Mouse (Mus musculus): ENCODE measurements around the gene Psmd5. TPM values are rescaled to one million over a fixed set of nuclear protein-coding genes. Genes with fewer than 3 reads are reported as not detected.

Gene Psmd5
- total RNA-seq (2017) = 18.7 to 33.4 TPM (median 20.4 TPM) in 3 replicates

DNA sequence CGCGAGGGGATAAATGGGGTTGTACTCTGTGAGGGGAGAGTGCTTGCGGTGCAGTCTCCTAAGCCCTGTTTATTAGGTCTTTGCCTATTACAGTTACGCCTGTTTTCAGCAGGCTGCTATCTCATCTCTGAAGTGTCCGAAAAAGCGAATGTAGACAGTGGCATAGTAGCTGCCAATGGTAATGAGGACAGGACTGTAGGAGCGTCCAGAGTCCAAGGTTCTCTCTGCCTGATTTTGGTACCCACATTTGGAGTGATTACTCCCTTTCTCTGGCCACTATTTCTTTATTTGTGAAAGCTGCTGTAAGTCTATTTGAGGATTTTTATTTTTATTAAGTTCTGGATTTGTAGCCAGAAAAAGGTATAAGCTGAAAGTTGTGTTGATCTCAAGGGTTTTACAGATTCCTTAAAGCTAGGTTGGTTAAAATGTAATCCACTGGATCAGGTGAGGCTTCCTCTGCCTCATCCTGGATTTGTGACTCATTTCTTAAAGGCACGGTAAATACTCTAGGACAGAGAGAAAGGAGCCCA, at the start of gene Psmd5:
Gene Psmd5 (minus strand): TSS at position 153 of the 530 bp plus-strand sequence.
- no peak for ATAC-seq (replicated peaks; ENCODE audit: insufficient number of reproducible peaks, low FRiP score, low TSS enrichment, poor library complexity, severe bottlenecking)

- ATAC-seq (replicated peaks; ENCODE audit: insufficient number of reproducible peaks, low FRiP score, low TSS enrichment, poor library complexity, severe bottlenecking) = no peak
These were observed 48.0 kb upstream of the Psmd5 start for GRCm38 (mm10) chr2:34922729-34923128.

DNA sequence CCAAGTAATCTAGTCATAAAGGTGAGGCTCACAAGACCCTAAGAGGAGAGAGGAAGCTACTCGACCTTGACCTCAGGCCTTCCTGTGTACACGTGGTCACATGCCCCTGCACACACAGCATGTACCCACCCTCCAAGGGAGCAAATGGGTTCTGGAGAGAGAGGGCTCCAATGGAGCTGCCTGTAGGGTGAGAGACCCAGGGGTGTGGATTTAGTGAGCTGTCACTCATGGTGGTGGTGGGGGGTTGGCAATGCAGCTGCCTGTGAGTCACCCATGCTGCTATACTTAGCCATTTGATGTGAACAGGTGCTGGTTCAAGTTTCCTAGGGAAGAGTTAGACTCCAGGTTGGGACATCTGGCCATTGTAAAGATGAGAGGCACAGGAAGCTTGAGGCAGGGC, 45.4 kb upstream of the Psmd5 start:
- no peak for ATAC-seq (replicated peaks; ENCODE audit: insufficient number of reproducible peaks, low FRiP score, low TSS enrichment, poor library complexity, severe bottlenecking)

- no peak for ATAC-seq (replicated peaks; ENCODE audit: insufficient number of reproducible peaks, low FRiP score, low TSS enrichment, poor library complexity, severe bottlenecking)
These were observed 40.3 kb upstream of the Psmd5 start for GRCm38 (mm10) chr2:34915103-34915502.

DNA sequence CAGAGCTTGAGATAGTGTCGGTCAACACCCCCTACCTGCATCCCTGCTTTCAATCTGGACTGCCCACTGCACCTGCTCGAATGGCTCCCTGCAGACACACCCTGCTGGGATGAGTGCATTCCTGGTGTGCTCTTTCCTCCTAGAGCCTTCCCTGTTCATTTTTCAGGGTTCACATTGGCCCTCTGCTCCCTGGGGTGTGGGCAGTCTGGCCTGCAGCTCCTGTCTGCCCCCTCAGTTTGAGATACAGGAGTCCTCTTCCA, 40.0 kb upstream of the Psmd5 start:
- no peak for ATAC-seq (replicated peaks; ENCODE audit: insufficient number of reproducible peaks, low FRiP score, low TSS enrichment, poor library complexity, severe bottlenecking)

GRCm38 (mm10) chr2:34914069-34914822, 39.5 kb upstream of the Psmd5 start:
- ATAC-seq (replicated peaks; ENCODE audit: insufficient number of reproducible peaks, low FRiP score, low TSS enrichment, poor library complexity, severe bottlenecking) = no peak

- ATAC-seq (replicated peaks; ENCODE audit: insufficient number of reproducible peaks, low FRiP score, low TSS enrichment, poor library complexity, severe bottlenecking) = peak; percentile 22; the same call in 1 of the 2 replicates
These were observed 38.7 kb upstream of the Psmd5 start, which contains the start of gene Phf19 for GRCm38 (mm10) chr2:34913218-34914068. TSS of gene Phf19 (minus strand) at chr2:34914026.

- ATAC-seq (replicated peaks; ENCODE audit: insufficient number of reproducible peaks, low FRiP score, low TSS enrichment, poor library complexity, severe bottlenecking) = no peak
These were observed 37.8 kb upstream of the Psmd5 start for GRCm38 (mm10) chr2:34912613-34913012.

DNA sequence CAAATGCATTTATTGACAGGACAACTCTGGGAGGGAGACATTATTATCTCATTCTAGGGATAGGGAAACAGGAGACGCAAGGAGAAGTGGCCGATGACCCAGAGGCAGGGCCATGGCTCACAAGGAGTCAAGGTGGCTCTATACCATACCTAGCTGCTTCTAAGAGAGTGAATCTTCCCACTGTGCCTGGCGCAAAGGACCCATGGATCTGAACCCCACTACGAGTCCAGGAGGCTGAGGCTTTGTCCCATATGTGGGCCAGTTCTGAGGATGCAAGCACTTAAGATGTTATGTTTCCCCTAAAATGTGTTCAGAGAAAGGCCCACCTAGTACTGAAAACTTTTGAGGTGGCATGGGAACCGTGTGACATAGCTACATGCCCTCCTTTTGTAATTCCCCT, 37.1 kb upstream of the Psmd5 start:
- no peak for ATAC-seq (replicated peaks; ENCODE audit: insufficient number of reproducible peaks, low FRiP score, low TSS enrichment, poor library complexity, severe bottlenecking)

DNA sequence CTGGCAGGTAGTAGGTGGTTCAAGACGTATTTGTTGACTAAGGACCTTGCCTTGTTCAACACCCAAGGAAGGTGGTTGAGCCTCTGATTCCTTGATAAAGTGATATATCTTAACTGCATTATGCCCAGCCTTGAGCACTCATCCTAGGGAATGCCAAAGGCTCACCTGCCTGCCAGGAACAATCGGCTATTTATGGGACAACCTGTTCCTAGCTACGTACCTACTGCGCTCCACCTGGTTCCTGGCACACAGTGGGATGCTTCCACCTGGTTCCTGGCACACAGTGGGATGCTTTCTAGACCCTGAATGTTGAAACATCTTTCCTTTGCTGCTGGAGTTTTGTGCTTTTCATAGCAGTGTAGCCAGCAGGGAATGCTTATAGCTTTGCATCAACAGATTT, 35.0 kb upstream of the Psmd5 start:
- no peak for ATAC-seq (replicated peaks; ENCODE audit: insufficient number of reproducible peaks, low FRiP score, low TSS enrichment, poor library complexity, severe bottlenecking)

- ATAC-seq (replicated peaks; ENCODE audit: insufficient number of reproducible peaks, low FRiP score, low TSS enrichment, poor library complexity, severe bottlenecking) = peak; percentile 37
These were observed 32.3 kb upstream of the Psmd5 start for GRCm38 (mm10) chr2:34906861-34907604.

DNA sequence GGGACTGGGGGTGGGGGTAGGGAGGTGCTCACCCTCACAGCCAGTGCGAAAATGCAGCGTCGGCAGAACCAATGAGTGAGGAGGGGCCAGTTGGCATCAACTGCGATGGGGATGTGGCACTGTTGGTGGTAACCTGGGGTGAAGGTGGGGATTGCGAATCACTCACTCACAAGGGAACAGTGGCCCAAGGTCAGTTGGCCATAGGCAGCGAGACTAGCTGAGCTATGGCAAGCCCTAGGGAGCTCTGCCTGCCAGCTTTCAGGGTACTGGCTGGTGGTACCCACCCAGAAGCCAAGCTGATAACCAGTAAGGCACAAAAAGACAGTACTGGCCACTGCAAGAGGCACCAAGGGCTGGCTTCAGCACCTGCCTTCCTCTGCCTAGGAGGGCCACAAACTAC, 31.7 kb upstream of the Psmd5 start:
- ATAC-seq (replicated peaks; ENCODE audit: insufficient number of reproducible peaks, low FRiP score, low TSS enrichment, poor library complexity, severe bottlenecking) = no peak

DNA sequence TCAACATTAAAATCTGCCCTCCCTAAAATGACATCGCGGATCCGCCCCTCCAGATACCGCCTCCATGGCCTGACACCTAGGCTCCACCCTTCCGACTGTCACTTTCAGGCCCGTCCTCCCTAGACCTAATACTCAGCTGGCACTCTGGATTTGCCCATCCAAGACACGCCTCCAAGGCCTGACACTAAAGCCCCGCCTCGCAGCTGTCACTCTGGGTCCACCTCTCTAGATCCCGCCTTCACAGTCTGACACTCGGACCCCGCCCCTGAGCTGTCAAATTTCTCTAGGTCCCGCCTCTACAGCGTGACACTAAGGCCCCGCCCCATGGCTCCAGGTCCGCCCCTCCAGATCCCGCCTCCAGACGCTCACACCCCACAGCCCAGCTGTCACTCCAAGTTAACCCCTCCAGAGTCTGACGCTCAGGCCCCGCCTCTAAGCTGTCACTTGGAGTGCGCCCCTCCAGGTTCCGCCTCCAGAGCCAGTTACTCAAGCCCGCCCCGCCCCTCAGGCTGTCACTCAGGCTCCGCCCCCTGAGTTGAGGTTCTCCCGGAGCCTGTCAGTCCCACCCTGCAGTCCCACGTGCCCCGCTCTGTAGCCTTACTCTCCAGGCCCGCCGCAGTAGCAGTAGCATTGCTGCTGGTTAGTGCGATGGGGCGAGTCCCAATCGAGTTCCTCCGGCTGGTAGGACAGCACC, 30.2 kb upstream of the Psmd5 start:
- peak; percentile 87 for ATAC-seq (replicated peaks; ENCODE audit: insufficient number of reproducible peaks, low FRiP score, low TSS enrichment, poor library complexity, severe bottlenecking)

DNA sequence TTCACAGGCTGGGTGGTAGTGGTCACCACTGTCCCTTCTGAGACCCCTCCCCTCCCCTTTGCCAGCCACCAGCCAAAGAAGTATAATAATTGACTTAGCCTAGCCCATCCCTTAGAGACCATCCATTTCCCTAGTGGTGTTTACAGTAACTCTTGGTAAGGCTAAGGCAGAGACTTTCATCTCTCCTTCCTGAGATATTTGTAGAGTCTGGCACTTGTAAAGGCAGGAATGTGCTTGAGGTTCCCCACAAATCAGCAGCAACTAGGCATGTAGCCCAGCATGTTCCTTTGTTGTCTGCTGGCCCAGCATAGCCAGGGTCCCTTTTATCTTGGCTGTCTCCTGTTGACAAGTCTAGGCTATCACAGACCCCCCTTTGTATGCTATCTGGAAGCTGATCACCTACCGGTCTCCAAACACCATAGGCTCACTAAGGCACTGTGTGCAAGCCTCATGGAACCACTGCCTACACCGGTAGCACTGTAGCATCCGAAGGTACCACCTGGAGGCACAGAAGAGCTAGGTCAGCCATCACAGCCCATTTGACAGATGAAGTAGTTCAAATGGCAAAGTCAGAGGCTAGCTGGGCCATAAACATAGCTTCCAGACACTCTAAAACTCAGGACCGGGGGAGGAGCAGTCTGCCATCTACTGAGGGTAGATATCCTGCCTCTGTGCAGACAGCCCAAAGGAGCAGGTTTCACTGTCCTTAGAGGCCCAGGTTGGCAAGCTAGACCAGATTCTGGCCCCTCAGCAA, 29.1 kb upstream of the Psmd5 start:
- no peak for ATAC-seq (replicated peaks; ENCODE audit: insufficient number of reproducible peaks, low FRiP score, low TSS enrichment, poor library complexity, severe bottlenecking)

DNA sequence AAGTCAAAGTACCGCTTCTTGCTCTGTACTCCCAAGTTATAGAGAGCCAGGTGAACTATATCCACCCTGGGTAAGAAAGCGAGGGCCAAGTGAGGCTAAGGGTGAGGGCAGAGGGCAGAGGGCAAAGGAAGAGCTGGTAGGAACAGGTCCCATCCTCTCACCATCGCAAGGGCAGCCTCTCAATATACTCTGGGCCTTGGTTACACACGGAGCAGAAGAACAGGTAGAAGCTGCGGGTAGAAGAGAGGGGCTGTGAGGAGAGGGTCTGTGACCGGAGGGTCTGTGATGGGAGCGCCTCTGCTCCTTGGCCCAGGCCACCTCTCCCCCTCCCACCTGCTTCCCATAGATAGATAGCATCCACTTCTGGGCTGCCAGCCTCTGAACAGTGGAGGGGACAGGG, 28.4 kb upstream of the Psmd5 start:
- ATAC-seq (replicated peaks; ENCODE audit: insufficient number of reproducible peaks, low FRiP score, low TSS enrichment, poor library complexity, severe bottlenecking) = no peak

GRCm38 (mm10) chr2:34902731-34903130, 28.0 kb upstream of the Psmd5 start:
- no peak for ATAC-seq (replicated peaks; ENCODE audit: insufficient number of reproducible peaks, low FRiP score, low TSS enrichment, poor library complexity, severe bottlenecking)

- no peak for ATAC-seq (replicated peaks; ENCODE audit: insufficient number of reproducible peaks, low FRiP score, low TSS enrichment, poor library complexity, severe bottlenecking)
These were observed 27.0 kb upstream of the Psmd5 start for GRCm38 (mm10) chr2:34901726-34902125.

- no peak for ATAC-seq (replicated peaks; ENCODE audit: insufficient number of reproducible peaks, low FRiP score, low TSS enrichment, poor library complexity, severe bottlenecking)
These were observed 25.6 kb upstream of the Psmd5 start for GRCm38 (mm10) chr2:34900412-34900811.
